12 mouse cellular contexts compared by ENCODE assay signal in the genomic region with DNA sequence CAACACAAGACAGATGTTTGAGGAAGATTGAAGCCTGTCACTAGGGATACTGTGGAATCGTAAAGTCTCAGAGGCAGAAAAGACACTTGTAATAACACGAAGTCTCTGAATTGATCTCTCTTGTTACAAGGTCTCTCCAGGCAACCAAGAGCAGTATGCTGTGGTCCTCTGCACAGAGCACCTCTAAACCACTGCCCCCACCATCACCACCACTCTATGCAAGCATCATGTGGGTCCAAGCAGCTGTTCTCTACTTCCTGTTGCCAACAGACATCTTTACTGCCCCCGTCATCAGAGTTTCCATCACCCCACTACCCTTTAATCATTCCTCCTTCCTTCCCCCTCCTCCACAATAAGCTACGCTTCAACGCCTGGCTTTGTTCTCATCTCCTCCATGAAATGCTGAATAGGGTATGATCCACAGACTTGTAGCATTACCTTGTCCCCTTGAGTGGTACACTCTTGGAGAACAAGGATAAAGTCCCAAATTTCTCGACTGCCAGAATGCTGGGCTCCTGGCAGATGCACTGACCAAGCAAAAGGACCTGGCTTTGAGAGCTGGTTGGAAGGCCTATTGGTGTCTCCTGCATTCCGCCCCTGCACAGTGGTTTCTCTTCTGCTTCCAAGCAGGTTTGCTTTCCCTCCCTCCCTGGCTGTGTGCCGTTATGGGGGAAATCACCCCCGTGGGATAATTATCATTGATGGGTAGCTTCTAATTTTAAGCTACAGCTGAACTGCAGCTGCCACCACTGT.
DNase-seq lines count a peak whose midpoint lies in the region; ATAC-seq and TF ChIP-seq lines count a peak whose summit lies in the region.
"Had no signal": no experiment of that assay in that cellular context is flagged by ENCODE, and none has a peak within 500 bp of the region (broad histone marks: within the 10 kb centered on the region; RNA-seq: fewer than 3 reads in every experiment).

No protein-coding gene starts in this region.

- no peaks in the 10 kb centered on the region for H3K9me3 ChIP-seq in kidney, embryonic 15.5 days (replicated peaks)
- H3K9me3 ChIP-seq in forebrain, embryonic 15.5 days: no peaks in the 10 kb centered on the region
- no peaks in the 10 kb centered on the region for H3K9me3 ChIP-seq in neural tube, embryonic 12.5 days

- peak overlapping the region; percentile 43; the same call in 1 of the 2 replicates for H3K27ac ChIP-seq in kidney, embryonic 15.5 days
- no peak overlapping the region for H3K27ac ChIP-seq in kidney, adult 2 months (ENCODE audit: insufficient read depth, low read depth, low read length)
- peak overlapping the region; percentile 44; the same call in 1 of the 2 replicates for H3K27ac ChIP-seq in forebrain, embryonic 15.5 days (replicated peaks)
- peak overlapping the region; percentile 32; the same call in 1 of the 2 replicates for H3K27ac ChIP-seq in neural tube, embryonic 12.5 days

- H3K36me3 ChIP-seq in kidney, embryonic 15.5 days: no peaks in the 10 kb centered on the region
- no peaks in the 10 kb centered on the region for H3K36me3 ChIP-seq in kidney, adult 2 months (ENCODE audit: control insufficient read depth, insufficient read depth, low read length)
- no peaks in the 10 kb centered on the region for H3K36me3 ChIP-seq in forebrain, embryonic 15.5 days
- H3K36me3 ChIP-seq in neural tube, embryonic 12.5 days: no peaks in the 10 kb centered on the region

- 28% methylated on average over 9 of the region's 9 CpGs for WGBS in kidney, embryonic 15.5 days
- 50% methylated on average over 9 of the region's 9 CpGs for WGBS in kidney, adult 2 months
- WGBS in forebrain, embryonic 15.5 days: 39% methylated on average over 9 of the region's 9 CpGs
- 28% methylated on average over 9 of the region's 9 CpGs for WGBS in neural tube, embryonic 12.5 days

- no peaks in the 10 kb centered on the region for H3K27me3 ChIP-seq in kidney, embryonic 15.5 days
- no peaks in the 10 kb centered on the region for H3K27me3 ChIP-seq in kidney, adult 2 months (replicated peaks; ENCODE audit: control insufficient read depth, insufficient read depth, low read length)
- H3K27me3 ChIP-seq in forebrain, embryonic 15.5 days: no peaks in the 10 kb centered on the region
- peaks cover 3% of the 10 kb centered on the region; the same call in 1 of the 2 replicates for H3K27me3 ChIP-seq in neural tube, embryonic 12.5 days (replicated peaks)

- no peak overlapping the region for H3K9ac ChIP-seq in kidney, embryonic 15.5 days
- H3K9ac ChIP-seq in forebrain, embryonic 15.5 days (replicated peaks): no peak overlapping the region
- H3K9ac ChIP-seq in neural tube, embryonic 12.5 days: no peak overlapping the region

- no peak for DNase-seq in kidney, adult 2 months
- peak; percentile 57 for DNase-seq in brain, embryonic 14.5 days (ENCODE audit: low read depth)
- DNase-seq in ovary, postnatal 14 days (ENCODE audit: low spot score): no peak
- no peak for DNase-seq in adrenal gland, postnatal 10 days
- DNase-seq in layer of hippocampus, adult 9-10 months (ENCODE audit: low spot score): no peak
- DNase-seq: adrenal gland, adult 2 months; thymus, postnatal 36 days had no signal

- TF ChIP-seq POLR2A in kidney, adult 2 months (IDR thresholded peaks at IDR 0.05; ENCODE audit: low read depth, low read length): no peak
- no peak for TF ChIP-seq POLR2A in brain, embryonic 14.5 days (IDR thresholded peaks at IDR 0.05; ENCODE audit: borderline replicate concordance, extremely low read depth, insufficient read depth, insufficient read length, poor library complexity, severe bottlenecking)

- no peak for TF ChIP-seq CTCF in kidney, adult 2 months (conservative IDR thresholded peaks at IDR 0.05; ENCODE audit: insufficient read depth, insufficient read length, low read depth, low read length)
- no peak for TF ChIP-seq CTCF in brain, embryonic 14.5 days (IDR thresholded peaks at IDR 0.05; ENCODE audit: borderline replicate concordance, extremely low read depth, insufficient read depth, insufficient read length)

- ATAC-seq in kidney, embryonic 15.5 days (replicated peaks; ENCODE audit: low FRiP score): no peak; the same call in 1 of the 2 replicates
- ATAC-seq in forebrain, embryonic 15.5 days (replicated peaks): peak; percentile 26
- peak; percentile 33; the same call in 1 of the 2 replicates for ATAC-seq in neural tube, embryonic 12.5 days (ENCODE audit: low FRiP score, low read depth)
- ATAC-seq: intestine, embryonic 16.5 days; lung, postnatal 0 days had no signal

- peak overlapping the region; percentile 37 for H3K4me2 ChIP-seq in kidney, embryonic 15.5 days
- H3K4me2 ChIP-seq in forebrain, embryonic 15.5 days (replicated peaks): no peak overlapping the region
- peak overlapping the region; percentile 18; the same call in 1 of the 2 replicates for H3K4me2 ChIP-seq in neural tube, embryonic 12.5 days (replicated peaks)

- H3K4me3 ChIP-seq in kidney, embryonic 15.5 days (replicated peaks): no peak overlapping the region
- no peak overlapping the region for H3K4me3 ChIP-seq in kidney, adult 2 months (ENCODE audit: insufficient read depth, low read depth, low read length)
- H3K4me3 ChIP-seq in forebrain, embryonic 15.5 days: no peak overlapping the region
- H3K4me3 ChIP-seq in neural tube, embryonic 12.5 days: no peak overlapping the region

- H3K4me1 ChIP-seq in kidney, embryonic 15.5 days: peaks cover 32% of the 10 kb centered on the region
- peaks cover 6% of the 10 kb centered on the region; the same call in 1 of the 2 replicates for H3K4me1 ChIP-seq in kidney, adult 2 months (ENCODE audit: control insufficient read depth, insufficient read depth, low read length)
- peaks cover 29% of the 10 kb centered on the region for H3K4me1 ChIP-seq in forebrain, embryonic 15.5 days
- H3K4me1 ChIP-seq in neural tube, embryonic 12.5 days: peaks cover 16% of the 10 kb centered on the region
